Mouse (Mus musculus) liver, adult 10 weeks (tissue): ENCODE measurements around the gene Ccl17. TPM values are rescaled to one million over a fixed set of nuclear protein-coding genes. Genes with fewer than 3 reads are reported as not detected.

Experiments
- polyA plus RNA-seq: library from polyadenylated mRNA; stranded (reverse); fragments of 350-450 nt; fragmentation: Illumina TruSeq; extraction: RNeasy Lipid Tissue Mini Kit (QIAGEN cat#74804); gene quantifications from one replicate; pipeline ENCODE4 v1.2.3, GENCODE M21; 2014; ENCODE audit warnings: low read depth, low replicate concordance

Gene Ccl17
- not detected for polyA plus RNA-seq

GRCm38 (mm10) chr8:94810153-94810552, at the start of gene Ccl17:
TSS of gene Ccl17 (plus strand) at chr8:94810453.

GRCm38 (mm10) chr8:94771941-94772670, 38.1 kb upstream of the Ccl17 start, which contains the start of gene Cx3cl1:
TSS of gene Cx3cl1 (plus strand) at chr8:94772009.

GRCm38 (mm10) chr8:94837662-94838574, 27.7 kb downstream of the Ccl17 start, which contains the start of the genes Coq9 and Ciapin1:
TSS of gene Coq9 (plus strand) at chr8:94838321.
TSS of gene Ciapin1 (minus strand) at chr8:94838358.

GRCm38 (mm10) chr8:94857346-94858173, 47.3 kb downstream of the Ccl17 start, which contains the start of gene Polr2c:
TSS of gene Polr2c (plus strand) at chr8:94857450.

Other genes with a start within 250 kb of the Ccl17 start
- 24.9 TPM for gene Rspry1, start 208.5 kb upstream of the Ccl17 start, polyA plus RNA-seq
- gene Fam192a, start 208.5 kb upstream of the Ccl17 start, polyA plus RNA-seq = 27.8 TPM
- gene Arl2bp, start 143.9 kb upstream of the Ccl17 start, polyA plus RNA-seq = 20.6 TPM
- gene Pllp, start 114.2 kb upstream of the Ccl17 start, polyA plus RNA-seq = 3.2 TPM
- gene Ccl22, start 64.9 kb upstream of the Ccl17 start, polyA plus RNA-seq = not detected
- gene Cx3cl1, start 38.4 kb upstream of the Ccl17 start, polyA plus RNA-seq = not detected
- 20.4 TPM for gene Coq9, start 27.9 kb downstream of the Ccl17 start, polyA plus RNA-seq
- 7.0 TPM for gene Ciapin1, start 27.9 kb downstream of the Ccl17 start, polyA plus RNA-seq
- gene Polr2c, start 47.0 kb downstream of the Ccl17 start, polyA plus RNA-seq = 3.8 TPM
- not detected for gene Dok4, start 65.9 kb downstream of the Ccl17 start, polyA plus RNA-seq
- not detected for gene Ccdc102a, start 107.6 kb downstream of the Ccl17 start, polyA plus RNA-seq
- not detected for gene Adgrg5, start 113.2 kb downstream of the Ccl17 start, polyA plus RNA-seq
- gene Adgrg1, start 164.3 kb downstream of the Ccl17 start, polyA plus RNA-seq = 0.53 TPM
- gene Adgrg3, start 207.2 kb downstream of the Ccl17 start, polyA plus RNA-seq = 2.4 TPM
- not detected for gene Drc7, start 244.7 kb downstream of the Ccl17 start, polyA plus RNA-seq